Mouse (Mus musculus): Measurements from ENCODE around the gene Slx4. TPM values are rescaled to one million over a fixed set of nuclear protein-coding genes. Genes with fewer than 3 reads are reported as not detected.

Gene Slx4
- 42.3 TPM for polyA plus RNA-seq (2015; fragmentation: Illumina TruSeq; extraction: RNeasy Lipid Tissue Mini Kit (QIAGEN cat#74804); ENCODE audit: insufficient read depth, low replicate concordance)

GRCm38 (mm10) chr16:4003489-4004398 is at the start of gene Slx4:
TSS of gene Slx4 (minus strand) at chr16:4003770.

GRCm38 (mm10) chr16:4036807-4037206 is 33.2 kb upstream of the Slx4 start, which contains the start of gene Dnase1:
TSS of gene Dnase1 (plus strand) at chr16:4036942.

GRCm38 (mm10) chr16:3976251-3976671 is 27.3 kb downstream of the Slx4 start, which contains the start of gene Nlrc3:
TSS of gene Nlrc3 (minus strand) at chr16:3976632.

Other genes with a start within 250 kb of the Slx4 start
- not detected for gene Olfr15, start 172.9 kb downstream of the Slx4 start, polyA plus RNA-seq (2015; fragmentation: Illumina TruSeq; extraction: RNeasy Lipid Tissue Mini Kit (QIAGEN cat#74804); ENCODE audit: insufficient read depth, low replicate concordance)
- 2.0 TPM for gene Zfp174, start 156.5 kb downstream of the Slx4 start, polyA plus RNA-seq (2015; fragmentation: Illumina TruSeq; extraction: RNeasy Lipid Tissue Mini Kit (QIAGEN cat#74804); ENCODE audit: insufficient read depth, low replicate concordance)
- gene Naa60, start 131.4 kb downstream of the Slx4 start, polyA plus RNA-seq (2015; fragmentation: Illumina TruSeq; extraction: RNeasy Lipid Tissue Mini Kit (QIAGEN cat#74804); ENCODE audit: insufficient read depth, low replicate concordance), result 92.9 TPM
- 33.8 TPM for gene Zfp597, start 119.2 kb downstream of the Slx4 start, polyA plus RNA-seq (2015; fragmentation: Illumina TruSeq; extraction: RNeasy Lipid Tissue Mini Kit (QIAGEN cat#74804); ENCODE audit: insufficient read depth, low replicate concordance)
- gene Gm20695, start 119.1 kb downstream of the Slx4 start, polyA plus RNA-seq (2015; fragmentation: Illumina TruSeq; extraction: RNeasy Lipid Tissue Mini Kit (QIAGEN cat#74804); ENCODE audit: insufficient read depth, low replicate concordance), result 0.79 TPM
- 3.5 TPM for gene 1700037C18Rik, start 95.1 kb downstream of the Slx4 start, polyA plus RNA-seq (2015; fragmentation: Illumina TruSeq; extraction: RNeasy Lipid Tissue Mini Kit (QIAGEN cat#74804); ENCODE audit: insufficient read depth, low replicate concordance)
- 30.9 TPM for gene Cluap1, start 95.0 kb downstream of the Slx4 start, polyA plus RNA-seq (2015; fragmentation: Illumina TruSeq; extraction: RNeasy Lipid Tissue Mini Kit (QIAGEN cat#74804); ENCODE audit: insufficient read depth, low replicate concordance)
- 33.9 TPM for gene Nlrc3, start 27.1 kb downstream of the Slx4 start, polyA plus RNA-seq (2015; fragmentation: Illumina TruSeq; extraction: RNeasy Lipid Tissue Mini Kit (QIAGEN cat#74804); ENCODE audit: insufficient read depth, low replicate concordance)
- gene Dnase1, start 33.2 kb upstream of the Slx4 start, polyA plus RNA-seq (2015; fragmentation: Illumina TruSeq; extraction: RNeasy Lipid Tissue Mini Kit (QIAGEN cat#74804); ENCODE audit: insufficient read depth, low replicate concordance), result 0.18 TPM
- 58.1 TPM for gene Trap1, start 74.1 kb upstream of the Slx4 start, polyA plus RNA-seq (2015; fragmentation: Illumina TruSeq; extraction: RNeasy Lipid Tissue Mini Kit (QIAGEN cat#74804); ENCODE audit: insufficient read depth, low replicate concordance)
- gene Crebbp, start 210.2 kb upstream of the Slx4 start, polyA plus RNA-seq (2015; fragmentation: Illumina TruSeq; extraction: RNeasy Lipid Tissue Mini Kit (QIAGEN cat#74804); ENCODE audit: insufficient read depth, low replicate concordance), result 39.2 TPM